Mouse (Mus musculus) kidney, embryonic 16.5 days (tissue): ENCODE data around the gene Rara. TPM values are rescaled to one million over a fixed set of nuclear protein-coding genes. Genes with fewer than 3 reads are reported as not detected.
A peak's percentile ranks its signal among the peaks of the same experiment; 100 is the strongest.

ENCODE experiments used
- ATAC-seq: fragments of 200-750 bp; cut with Nextera tagmentation; 2 replicates; pipeline ENCODE4 v1.8.0; 2017; ENCODE audit warnings: moderate TSS enrichment; ENCODE audit not compliant: low FRiP score, low TSS enrichment
- H3K27ac ChIP-seq: fragments of 300-500 bp; sonication (generic); 2 replicates; pipeline ENCODE4 v1.5.1; 2014; ENCODE audit warnings: low read length
- H3K27me3 ChIP-seq: fragments of 300-500 bp; sonication (generic); 2 replicates; pipeline ENCODE4 v1.6.1; 2014; ENCODE audit warnings: low read length, control low read depth, mixed read lengths; ENCODE audit not compliant: insufficient read depth
- H3K36me3 ChIP-seq: fragments of 300-500 bp; sonication (generic); 2 replicates; pipeline ENCODE4 v1.6.1; 2014; ENCODE audit warnings: low read length, control low read depth, mixed read lengths; ENCODE audit not compliant: insufficient read depth
- H3K4me1 ChIP-seq: fragments of 300-500 bp; sonication (generic); 2 replicates; pipeline ENCODE4 v1.6.1; 2014; ENCODE audit warnings: low read length, control low read depth, mixed read lengths; ENCODE audit not compliant: insufficient read depth
- H3K4me2 ChIP-seq: fragments of 300-500 bp; sonication (generic); replicated peaks from 2 replicates; pipeline ENCODE4 v1.6.1; 2014; ENCODE audit warnings: low read depth, low read length
- H3K4me3 ChIP-seq: fragments of 300-500 bp; sonication (generic); 2 replicates; pipeline ENCODE4 v1.5.1; 2014; ENCODE audit warnings: mild to moderate bottlenecking, low read length
- H3K9ac ChIP-seq: fragments of 300-500 bp; sonication (generic); replicated peaks from 2 replicates; pipeline ENCODE4 v1.6.1; 2014; ENCODE audit warnings: low read length
- H3K9me3 ChIP-seq: fragments of 300-500 bp; sonication (generic); 2 replicates; pipeline ENCODE4 v1.6.1; 2016; ENCODE audit warnings: low read length, control low read depth
- WGBS: fragments of 180-500 bp; shearing (Covaris S2); extraction: QIAGEN DNeasy Blood & Tissue Kit; methylation state at CpG from one replicate; pipeline ENCODE4 v1.1.7; 2014; 5-methylcytosine and 5-hydroxymethylcytosine counted together
- polyA plus RNA-seq: library from polyadenylated mRNA; unstranded; fragments of >200 nt; fragmentation: Nextera tagmentation; extraction: Ambion mirVana; gene quantifications from 2 replicates; pipeline ENCODE4 v1.2.1, GENCODE M21; 2015

The Rara gene
- polyA plus RNA-seq, 1 experiment from 2014 or later: 31.4 TPM

GRCm38 (mm10) chr11:99006788-99007187 is 79.2 kb downstream of the Rara start:
- H3K4me2 ChIP-seq: no peak overlapping the region
- 93% methylated on average over 9 of the region's 9 CpGs for WGBS
- H3K9me3 ChIP-seq: no peaks in the 10 kb centered on the region
- no peaks in the 10 kb centered on the region for H3K4me1 ChIP-seq
- H3K27ac ChIP-seq: no peak overlapping the region
- peaks cover 70% of the 10 kb centered on the region for H3K36me3 ChIP-seq
- ATAC-seq: no peak
- no peaks in the 10 kb centered on the region for H3K27me3 ChIP-seq
- no peak overlapping the region for H3K9ac ChIP-seq
- H3K4me3 ChIP-seq: no peak overlapping the region

GRCm38 (mm10) chr11:99010124-99010523 is 82.5 kb downstream of the Rara start:
- Histone ChIP-seq H3K27ac (no peak overlapping the region), H3K4me2 (no peak overlapping the region), H3K36me3 (peaks cover 74% of the 10 kb centered on the region), H3K9me3 (no peaks in the 10 kb centered on the region), H3K4me1 (no peaks in the 10 kb centered on the region), H3K9ac (no peak overlapping the region), H3K4me3 (no peak overlapping the region), H3K27me3 (no peaks in the 10 kb centered on the region)
- 83% methylated on average over 4 of the region's 4 CpGs for WGBS
- ATAC-seq: no peak

- H3K36me3 ChIP-seq: peaks cover 73% of the 10 kb centered on the region
- H3K9me3 ChIP-seq: no peaks in the 10 kb centered on the region
- H3K4me3 ChIP-seq: no peak overlapping the region
- H3K9ac ChIP-seq: no peak overlapping the region
- 93% methylated on average over 5 of the region's 5 CpGs for WGBS
- no peak overlapping the region for H3K27ac ChIP-seq
- no peak for ATAC-seq
- no peaks in the 10 kb centered on the region for H3K4me1 ChIP-seq
- H3K4me2 ChIP-seq: no peak overlapping the region
- H3K27me3 ChIP-seq: no peaks in the 10 kb centered on the region
Measured at GRCm38 (mm10) chr11:99010706-99011105, 83.1 kb downstream of the Rara start.

- 82% methylated on average over 1 of the region's 1 CpGs for WGBS
- H3K36me3 ChIP-seq: peaks cover 76% of the 10 kb centered on the region
- no peak overlapping the region for H3K9ac ChIP-seq
- no peak overlapping the region for H3K27ac ChIP-seq
- H3K4me2 ChIP-seq: no peak overlapping the region
- no peak overlapping the region for H3K4me3 ChIP-seq
- no peaks in the 10 kb centered on the region for H3K4me1 ChIP-seq
- ATAC-seq: no peak
- H3K9me3 ChIP-seq: no peaks in the 10 kb centered on the region
- no peaks in the 10 kb centered on the region for H3K27me3 ChIP-seq
Measured at GRCm38 (mm10) chr11:99013856-99014255, 86.2 kb downstream of the Rara start.

- Histone ChIP-seq H3K27me3 (no peaks in the 10 kb centered on the region), H3K4me3 (no peak overlapping the region), H3K36me3 (peaks cover 53% of the 10 kb centered on the region), H3K27ac (no peak overlapping the region), H3K4me1 (peaks cover 9% of the 10 kb centered on the region), H3K9me3 (no peaks in the 10 kb centered on the region), H3K4me2 (no peak overlapping the region), H3K9ac (no peak overlapping the region)
- ATAC-seq: no peak
- WGBS: 93% methylated on average over 6 of the region's 6 CpGs
Measured at GRCm38 (mm10) chr11:99019844-99020243, 92.2 kb downstream of the Rara start.

- Histone ChIP-seq H3K36me3 (peaks cover 35% of the 10 kb centered on the region), H3K4me1 (peaks cover 9% of the 10 kb centered on the region), H3K9ac (peak overlapping the region; percentile 44; the same call in 1 of the 2 replicates), H3K4me3 (peak overlapping the region; percentile 69), H3K27ac (no peak overlapping the region), H3K4me2 (peak overlapping the region; percentile 52), H3K9me3 (no peaks in the 10 kb centered on the region), H3K27me3 (no peaks in the 10 kb centered on the region)
- no peak for ATAC-seq
- WGBS: 73% methylated on average over 5 of the region's 5 CpGs
Measured at GRCm38 (mm10) chr11:99022384-99022933, 94.8 kb downstream of the Rara start.

GRCm38 (mm10) chr11:99023094-99023493 is 95.5 kb downstream of the Rara start:
- H3K4me3 ChIP-seq: peak overlapping the region; percentile 69
- H3K36me3 ChIP-seq: peaks cover 30% of the 10 kb centered on the region
- H3K9me3 ChIP-seq: no peaks in the 10 kb centered on the region
- no peaks in the 10 kb centered on the region for H3K27me3 ChIP-seq
- H3K27ac ChIP-seq: no peak overlapping the region
- peak overlapping the region; percentile 79 for H3K9ac ChIP-seq
- ATAC-seq: no peak
- peaks cover 9% of the 10 kb centered on the region for H3K4me1 ChIP-seq
- 7% methylated on average over 4 of the region's 4 CpGs for WGBS
- H3K4me2 ChIP-seq: peak overlapping the region; percentile 52

- H3K4me3 ChIP-seq: peak within 1 kb of the TSS; percentile 69
- peaks cover 9% of the 10 kb centered on the region for H3K4me1 ChIP-seq
- peak within 1 kb of the TSS; percentile 79 for H3K9ac ChIP-seq
- ATAC-seq: peak; percentile 94
- peak within 1 kb of the TSS; percentile 56 for H3K4me2 ChIP-seq
- H3K27me3 ChIP-seq: no peaks in the 10 kb centered on the region
- H3K27ac ChIP-seq: peak within 1 kb of the TSS; percentile 52; the same call in 1 of the 2 replicates
- WGBS: under 1% methylated on average over 54 of the region's 54 CpGs
- peaks cover 24% of the 10 kb centered on the region for H3K36me3 ChIP-seq
- H3K9me3 ChIP-seq: no peaks in the 10 kb centered on the region
Measured at GRCm38 (mm10) chr11:99023500-99024467, 96.2 kb downstream of the Rara start, which contains the start of gene Top2a. Top2a (minus strand) TSS chr11:99024189.
